Mouse (Mus musculus) cerebral cortex, adult 2 months (tissue): Measurements from ENCODE around the gene Flrt1.

Experiments used
- WGBS: fragments of 180-500 bp; shearing (Covaris S2); methylation state at CpG from one replicate; pipeline ENCODE4 v1.1.7; 2018; 5-methylcytosine and 5-hydroxymethylcytosine counted together

Flrt1 gene

GRCm38 (mm10) chr19:7068661-7069531 is 36.6 kb downstream of the Flrt1 start:
- WGBS: 51% methylated on average over 11 of the region's 11 CpGs

DNA sequence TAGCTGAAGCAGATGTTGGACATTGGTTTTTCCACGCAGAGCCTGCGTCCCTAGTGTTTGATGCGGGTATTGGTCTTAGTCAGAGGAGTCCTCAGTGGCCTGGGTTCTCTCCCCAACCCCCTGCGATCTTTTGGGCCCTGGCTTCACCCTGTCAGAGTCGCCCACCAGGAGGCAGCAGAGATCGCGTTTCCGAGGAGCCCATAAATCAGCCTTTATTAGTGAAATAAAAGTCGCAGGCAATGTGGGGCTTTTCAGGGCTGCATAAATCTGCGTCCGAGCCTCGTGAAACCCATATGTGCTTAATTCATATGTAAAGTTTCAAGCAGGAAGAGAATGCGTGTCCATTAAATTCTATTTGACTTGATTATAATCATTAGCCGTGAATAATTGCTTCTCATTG is 37.4 kb downstream of the Flrt1 start:
- 6% methylated on average over 14 of the region's 14 CpGs for WGBS

GRCm38 (mm10) chr19:7067344-7068050 is 38.0 kb downstream of the Flrt1 start:
- 59% methylated on average over 20 of the region's 20 CpGs for WGBS

DNA sequence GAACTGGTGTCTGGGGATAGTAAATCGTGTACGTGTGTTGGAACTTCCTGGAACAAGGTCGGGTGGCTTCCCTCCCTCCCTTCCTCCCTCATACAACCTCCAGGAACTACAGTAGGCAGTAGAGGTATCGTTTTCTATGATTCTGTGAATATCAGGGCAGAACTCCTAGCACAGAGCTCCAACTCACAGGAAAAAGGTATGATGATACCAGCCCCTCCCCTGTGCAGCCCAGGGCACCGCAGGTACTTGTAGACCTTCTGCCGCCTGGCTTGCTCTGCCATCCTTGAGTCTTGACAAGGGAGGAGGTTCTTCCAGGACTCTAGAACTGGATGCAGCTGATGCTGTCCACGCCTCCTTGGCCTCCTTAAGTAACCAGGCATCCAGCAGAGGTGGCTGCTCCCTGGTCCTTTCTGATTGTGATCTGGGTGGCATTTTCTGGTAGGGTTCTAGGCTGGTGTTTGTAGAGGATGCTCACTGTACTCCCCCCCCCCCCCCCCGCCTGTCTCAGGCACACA is 38.6 kb downstream of the Flrt1 start:
- 64% methylated on average over 8 of the region's 8 CpGs for WGBS

DNA sequence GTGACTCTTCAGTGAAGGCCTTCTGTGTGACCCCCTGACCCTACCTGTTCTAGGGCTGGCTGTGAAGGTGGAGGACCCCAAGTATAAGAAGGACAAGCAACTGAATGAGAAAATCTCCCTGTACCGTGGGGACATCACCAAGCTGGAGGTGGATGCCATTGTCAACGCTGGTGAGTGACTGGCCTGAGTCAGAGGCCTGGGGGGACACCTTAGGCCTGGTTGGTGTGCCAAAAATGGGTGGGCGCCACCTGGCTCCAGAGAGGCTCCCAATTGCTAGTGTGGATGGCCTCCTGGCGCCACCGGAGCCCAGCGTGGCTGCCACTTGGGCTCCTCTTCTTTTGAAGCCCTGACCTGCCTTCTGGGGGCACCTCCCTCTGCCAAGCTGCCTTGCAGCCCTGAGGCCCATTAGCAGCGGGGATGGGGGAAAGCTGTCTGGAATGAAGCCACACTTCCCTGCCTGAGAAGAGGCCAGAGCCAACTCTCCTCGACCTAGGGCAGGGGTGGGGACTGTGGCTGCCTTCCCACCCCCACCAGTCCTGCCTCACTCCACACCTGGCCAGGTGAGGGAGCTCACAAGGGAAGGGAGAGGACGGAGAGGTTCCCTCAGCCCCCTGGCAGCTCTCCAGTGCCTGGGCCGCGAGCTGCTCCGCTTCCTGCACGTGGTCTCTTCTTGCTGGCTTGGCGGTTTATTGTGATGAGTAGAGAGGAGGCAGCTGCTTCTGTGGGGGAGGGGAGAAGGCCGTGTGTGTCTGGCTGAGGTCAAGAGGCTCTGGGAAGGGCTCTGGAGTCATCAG is 39.3 kb downstream of the Flrt1 start:
- 55% methylated on average over 15 of the region's 15 CpGs for WGBS

DNA sequence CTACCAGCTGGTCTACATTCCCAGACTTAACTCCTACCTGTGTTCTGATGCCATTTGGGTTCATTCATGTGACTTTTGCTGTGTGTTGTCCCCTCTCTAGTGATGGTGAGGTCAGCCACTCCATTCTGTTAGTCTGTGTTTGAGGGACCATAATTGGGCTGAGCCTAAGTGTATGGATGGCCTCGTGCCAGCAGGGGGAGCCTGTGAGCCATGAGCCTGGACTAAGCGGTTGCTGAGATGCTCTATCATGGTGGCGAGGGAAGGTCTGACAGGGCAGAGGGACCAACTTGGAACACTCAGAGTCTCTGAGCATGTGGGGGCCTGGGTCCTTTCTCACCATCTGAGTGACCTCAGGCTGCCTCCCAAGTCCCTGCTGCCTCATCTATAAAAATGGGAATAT is 41.0 kb downstream of the Flrt1 start:
- 5% methylated on average over 3 of the region's 3 CpGs for WGBS

- WGBS: 90% methylated on average over 8 of the region's 8 CpGs
Measured at GRCm38 (mm10) chr19:7062916-7063315, 42.6 kb downstream of the Flrt1 start.

DNA sequence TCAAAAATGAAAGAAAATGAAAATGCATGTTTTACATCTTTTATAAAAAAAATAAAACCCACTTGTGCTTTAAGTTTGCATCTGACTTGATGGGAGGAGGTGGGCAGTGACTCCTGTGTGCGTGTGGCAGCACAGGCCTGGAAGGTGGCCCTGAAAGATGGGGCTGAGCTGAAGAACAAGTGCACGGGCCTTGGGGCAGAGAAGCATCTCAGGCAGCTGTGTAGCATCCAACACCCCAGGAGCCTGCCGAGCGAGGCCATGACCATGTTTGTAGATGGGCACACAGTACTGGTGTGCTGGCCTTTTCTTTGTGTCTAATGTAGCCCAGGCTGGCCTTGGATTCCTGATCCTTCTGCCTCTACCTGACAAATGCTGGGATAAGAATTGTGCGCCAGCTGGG is 43.4 kb downstream of the Flrt1 start:
- WGBS: 85% methylated on average over 5 of the region's 5 CpGs

GRCm38 (mm10) chr19:7058541-7058940 is 47.0 kb downstream of the Flrt1 start:
- WGBS: 91% methylated on average over 6 of the region's 6 CpGs

DNA sequence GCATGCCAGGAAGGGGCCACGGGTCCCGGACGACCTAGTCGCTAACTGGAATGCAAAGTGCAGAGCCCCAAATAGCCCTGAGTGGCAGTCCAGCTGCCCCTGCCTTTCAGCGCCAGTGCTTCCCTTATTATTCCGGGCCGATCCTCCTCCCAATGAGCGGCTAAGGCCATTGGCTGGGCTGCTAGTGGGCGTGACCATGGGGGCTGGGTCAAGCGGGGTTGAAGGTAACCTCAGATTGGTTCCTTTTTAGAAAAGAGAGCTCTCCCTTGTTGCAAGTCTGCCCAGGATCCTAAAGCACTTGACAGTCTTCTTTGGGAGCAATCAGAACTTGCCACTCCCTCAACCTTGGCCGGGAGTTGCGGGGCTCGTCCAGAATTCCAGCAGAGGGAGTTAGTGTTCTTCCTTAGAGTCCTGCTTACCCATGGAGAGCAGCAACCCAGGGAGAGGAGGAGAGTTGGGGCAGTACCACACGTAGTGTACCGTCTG is 47.8 kb downstream of the Flrt1 start:
- 1% methylated on average over 15 of the region's 15 CpGs for WGBS

- under 1% methylated on average over 16 of the region's 16 CpGs for WGBS
Measured at GRCm38 (mm10) chr19:7057126-7057721, 48.3 kb downstream of the Flrt1 start.

GRCm38 (mm10) chr19:7056248-7057087 is 49.1 kb downstream of the Flrt1 start, which contains the start of gene Macrod1:
Gene Macrod1, plus strand, starts transcription at chr19:7056810.
- WGBS: under 1% methylated on average over 72 of the region's 72 CpGs

- 35% methylated on average over 3 of the region's 3 CpGs for WGBS
Measured at GRCm38 (mm10) chr19:7055173-7055572, 50.4 kb downstream of the Flrt1 start.

GRCm38 (mm10) chr19:7054772-7055171 is 50.8 kb downstream of the Flrt1 start:
- 70% methylated on average over 10 of the region's 10 CpGs for WGBS

DNA sequence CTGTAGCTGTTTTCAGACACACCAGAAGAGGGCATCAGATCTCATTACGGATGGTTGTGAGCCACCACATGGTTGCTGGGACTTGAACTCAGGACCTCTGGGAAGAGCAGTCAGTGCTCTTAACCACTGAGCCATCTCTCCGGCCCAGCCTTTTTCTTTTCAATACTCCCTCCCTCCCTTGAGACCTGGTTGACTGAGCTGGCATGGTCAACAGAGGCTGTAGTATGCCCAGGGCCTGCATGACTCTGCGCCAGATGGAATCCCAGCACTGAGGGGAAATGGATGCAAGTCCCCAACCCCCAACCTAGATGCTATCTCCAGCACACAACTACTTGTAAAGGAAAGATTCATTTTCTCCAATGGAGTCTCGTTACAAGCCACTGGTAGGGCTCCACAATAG is 52.1 kb downstream of the Flrt1 start:
- 90% methylated on average over 4 of the region's 4 CpGs for WGBS

DNA sequence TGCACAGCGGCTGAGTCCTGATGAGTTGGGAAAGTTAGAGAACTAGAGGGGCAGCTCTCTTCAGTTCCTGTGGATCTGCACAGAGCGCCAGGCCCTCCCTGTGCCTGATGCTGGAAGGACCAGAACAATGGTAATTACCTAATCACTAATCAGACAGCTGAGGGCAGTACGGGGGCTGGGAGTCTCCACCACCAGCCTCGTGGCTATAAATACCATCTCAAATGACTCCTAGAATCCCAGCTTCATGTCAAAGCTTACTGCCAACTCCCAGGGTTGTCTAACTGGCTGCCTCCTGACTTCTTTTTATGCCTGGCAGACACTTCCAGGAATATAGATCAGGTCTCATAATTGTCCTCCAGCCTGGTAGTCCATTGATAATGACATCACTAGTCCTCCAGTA is 60.8 kb downstream of the Flrt1 start:
- 43% methylated on average over 4 of the region's 4 CpGs for WGBS

- 74% methylated on average over 4 of the region's 4 CpGs for WGBS
Measured at GRCm38 (mm10) chr19:7044279-7044678, 61.2 kb downstream of the Flrt1 start.
